Mouse (Mus musculus): ENCODE results near the gene Snai1. TPM values are rescaled to one million over a fixed set of nuclear protein-coding genes. Genes with fewer than 3 reads are reported as not detected.

The Snai1 gene
- polyA plus RNA-seq, 1 experiment from 2014 or later = 16.0 TPM

GRCm38 (mm10) chr2:167530536-167530935 is 7.5 kb upstream of the Snai1 start:
- no peak for ATAC-seq (ENCODE audit: insufficient read depth, low FRiP score, low read depth)
- Histone ChIP-seq H3K27me3 (replicated peaks) (no peaks in the 10 kb centered on the region), H3K4me3 (replicated peaks) (no peak overlapping the region), H3K4me2 (no peak overlapping the region), H3K9ac (no peak overlapping the region), H3K27ac (no peak overlapping the region), H3K4me1 (no peaks in the 10 kb centered on the region), H3K36me3 (no peaks in the 10 kb centered on the region), H3K9me3 (no peaks in the 10 kb centered on the region)
- 73% methylated on average over 4 of the region's 4 CpGs for WGBS

GRCm38 (mm10) chr2:167532131-167532530 is 5.9 kb upstream of the Snai1 start:
- H3K9ac ChIP-seq = no peak overlapping the region
- 21% methylated on average over 13 of the region's 13 CpGs for WGBS
- H3K4me2 ChIP-seq = no peak overlapping the region
- H3K36me3 ChIP-seq = no peaks in the 10 kb centered on the region
- peaks cover 8% of the 10 kb centered on the region; the same call in 1 of the 2 replicates for H3K27me3 ChIP-seq (replicated peaks)
- H3K4me1 ChIP-seq = no peaks in the 10 kb centered on the region
- H3K4me3 ChIP-seq (replicated peaks) = no peak overlapping the region
- H3K9me3 ChIP-seq = no peaks in the 10 kb centered on the region
- no peak overlapping the region for H3K27ac ChIP-seq
- no peak for ATAC-seq (ENCODE audit: insufficient read depth, low FRiP score, low read depth)

- no peak for ATAC-seq (ENCODE audit: insufficient read depth, low FRiP score, low read depth)
- Histone ChIP-seq H3K27me3 (replicated peaks) (peaks cover 15% of the 10 kb centered on the region; the same call in 1 of the 2 replicates), H3K9me3 (no peaks in the 10 kb centered on the region), H3K4me3 (replicated peaks) (no peak overlapping the region), H3K27ac (no peak overlapping the region), H3K4me1 (0 out of 2 replicates have a peak, but pooled peaks cover 8% of the 10 kb centered on the region), H3K9ac (no peak overlapping the region), H3K4me2 (no peak overlapping the region), H3K36me3 (no peaks in the 10 kb centered on the region)
Observed at GRCm38 (mm10) chr2:167533880-167534279, 4.1 kb upstream of the Snai1 start.

GRCm38 (mm10) chr2:167536320-167536945 is 1.6 kb upstream of the Snai1 start:
- ATAC-seq (ENCODE audit: insufficient read depth, low FRiP score, low read depth) = no peak
- WGBS = 42% methylated on average over 10 of the region's 10 CpGs
- Histone ChIP-seq H3K4me1 (peaks cover 17% of the 10 kb centered on the region), H3K4me3 (replicated peaks) (no peak overlapping the region), H3K36me3 (no peaks in the 10 kb centered on the region), H3K27me3 (replicated peaks) (peaks cover 18% of the 10 kb centered on the region; the same call in 1 of the 2 replicates), H3K27ac (no peak overlapping the region), H3K4me2 (no peak overlapping the region), H3K9me3 (no peaks in the 10 kb centered on the region), H3K9ac (no peak overlapping the region)

- WGBS = 41% methylated on average over 30 of the region's 34 CpGs
- 0 out of 2 replicates have a peak, but pooled peaks cover 3% of the 10 kb centered on the region for H3K36me3 ChIP-seq
- peak overlapping the region; percentile 54 for H3K4me3 ChIP-seq (replicated peaks)
- peak overlapping the region; percentile 94 for H3K4me2 ChIP-seq
- H3K27ac ChIP-seq = peak overlapping the region; percentile 48; the same call in 1 of the 2 replicates
- H3K4me1 ChIP-seq = peaks cover 40% of the 10 kb centered on the region
- no peak for ATAC-seq (ENCODE audit: insufficient read depth, low FRiP score, low read depth)
- H3K9ac ChIP-seq = 0 out of 2 replicates have a peak overlapping the region, but pooled peaks have one; percentile 0
- peaks cover 18% of the 10 kb centered on the region; the same call in 1 of the 2 replicates for H3K27me3 ChIP-seq (replicated peaks)
- no peaks in the 10 kb centered on the region for H3K9me3 ChIP-seq
Observed at GRCm38 (mm10) chr2:167538671-167539306, 794 bp downstream of the Snai1 start.

- 0 out of 2 replicates have a peak, but pooled peaks cover 3% of the 10 kb centered on the region for H3K36me3 ChIP-seq
- WGBS = 46% methylated on average over 14 of the region's 14 CpGs
Observed at GRCm38 (mm10) chr2:167539536-167540476, 1.8 kb downstream of the Snai1 start.

GRCm38 (mm10) chr2:167540477-167541110 is 2.6 kb downstream of the Snai1 start:
- Histone ChIP-seq H3K4me1 (peaks cover 50% of the 10 kb centered on the region), H3K4me2 (peak overlapping the region; percentile 94), H3K9ac (peak overlapping the region; percentile 8; the same call in 1 of the 2 replicates), H3K27ac (peak overlapping the region; percentile 36; the same call in 1 of the 2 replicates), H3K27me3 (replicated peaks) (peaks cover 18% of the 10 kb centered on the region; the same call in 1 of the 2 replicates), H3K9me3 (no peaks in the 10 kb centered on the region), H3K4me3 (replicated peaks) (peak overlapping the region; percentile 54), H3K36me3 (0 out of 2 replicates have a peak, but pooled peaks cover 3% of the 10 kb centered on the region)
- ATAC-seq (ENCODE audit: insufficient read depth, low FRiP score, low read depth) = no peak
- WGBS = 40% methylated on average over 12 of the region's 12 CpGs

More at GRCm38 (mm10) chr2:167539536-167540476, 1.8 kb downstream of the Snai1 start:
- Histone ChIP-seq H3K9ac (no peak overlapping the region; the same call in 1 of the 2 replicates), H3K4me3 (replicated peaks) (peak overlapping the region; percentile 54), H3K4me1 (peaks cover 50% of the 10 kb centered on the region), H3K4me2 (peak overlapping the region; percentile 94), H3K27me3 (replicated peaks) (peaks cover 18% of the 10 kb centered on the region; the same call in 1 of the 2 replicates), H3K9me3 (no peaks in the 10 kb centered on the region), H3K27ac (no peak overlapping the region)
- no peak for ATAC-seq (ENCODE audit: insufficient read depth, low FRiP score, low read depth)

GRCm38 (mm10) chr2:167541324-167541723 is 3.3 kb downstream of the Snai1 start:
- Histone ChIP-seq H3K9me3 (no peaks in the 10 kb centered on the region), H3K27me3 (replicated peaks) (peaks cover 18% of the 10 kb centered on the region; the same call in 1 of the 2 replicates), H3K36me3 (0 out of 2 replicates have a peak, but pooled peaks cover 3% of the 10 kb centered on the region), H3K9ac (no peak overlapping the region), H3K4me3 (replicated peaks) (peak overlapping the region; percentile 54), H3K4me1 (peaks cover 50% of the 10 kb centered on the region), H3K4me2 (peak overlapping the region; percentile 94), H3K27ac (peak overlapping the region; percentile 36)
- no peak for ATAC-seq (ENCODE audit: insufficient read depth, low FRiP score, low read depth)
- 23% methylated on average over 6 of the region's 6 CpGs for WGBS

- no peaks in the 10 kb centered on the region for H3K9me3 ChIP-seq
- no peak overlapping the region for H3K9ac ChIP-seq
- H3K27me3 ChIP-seq (replicated peaks) = peaks cover 13% of the 10 kb centered on the region; the same call in 1 of the 2 replicates
- 85% methylated on average over 12 of the region's 12 CpGs for WGBS
- peaks cover 54% of the 10 kb centered on the region for H3K4me1 ChIP-seq
- peak overlapping the region; percentile 94 for H3K4me2 ChIP-seq
- no peak for ATAC-seq (ENCODE audit: insufficient read depth, low FRiP score, low read depth)
- peak overlapping the region; percentile 54 for H3K4me3 ChIP-seq (replicated peaks)
- 0 out of 2 replicates have a peak, but pooled peaks cover 3% of the 10 kb centered on the region for H3K36me3 ChIP-seq
- peak overlapping the region; percentile 36 for H3K27ac ChIP-seq
Observed at GRCm38 (mm10) chr2:167541761-167542160, 3.8 kb downstream of the Snai1 start.

- peaks cover 55% of the 10 kb centered on the region for H3K4me1 ChIP-seq
- WGBS = 66% methylated on average over 4 of the region's 4 CpGs
Observed at GRCm38 (mm10) chr2:167542361-167542760, 4.4 kb downstream of the Snai1 start.

More at GRCm38 (mm10) chr2:167542361-167542760, 4.4 kb downstream of the Snai1 start:
- Histone ChIP-seq H3K36me3 (0 out of 2 replicates have a peak, but pooled peaks cover 3% of the 10 kb centered on the region), H3K4me3 (replicated peaks) (no peak overlapping the region), H3K27me3 (replicated peaks) (peaks cover 8% of the 10 kb centered on the region; the same call in 1 of the 2 replicates), H3K9me3 (no peaks in the 10 kb centered on the region), H3K9ac (no peak overlapping the region), H3K27ac (peak overlapping the region; percentile 36; the same call in 1 of the 2 replicates), H3K4me2 (no peak overlapping the region)
- ATAC-seq (ENCODE audit: insufficient read depth, low FRiP score, low read depth) = no peak
